Mouse (Mus musculus) embryonic facial prominence, embryonic 12.5 days (tissue): ENCODE results near the gene Zfp942. TPM values are rescaled to one million over a fixed set of nuclear protein-coding genes. Genes with fewer than 3 reads are reported as not detected.
"Not testable (repeated sequence)": the region's sequence is repeated elsewhere in the genome, so short reads cannot be mapped to it uniquely, and the experiment has no call there.

Source experiments
- ATAC-seq: fragments of 200-750 bp; cut with Nextera tagmentation; 2 replicates; pipeline ENCODE4 v1.8.0; 2017; ENCODE audit not compliant: insufficient number of reproducible peaks, insufficient read depth, low FRiP score, low TSS enrichment
- H3K27ac ChIP-seq: fragments of 300-500 bp; sonication (generic); 2 replicates; pipeline ENCODE4 v1.5.1; 2016; ENCODE audit warnings: mild to moderate bottlenecking
- H3K27me3 ChIP-seq: fragments of 300-500 bp; sonication (generic); 2 replicates; pipeline ENCODE4 v1.6.1; 2016; ENCODE audit warnings: mild to moderate bottlenecking, moderate library complexity
- H3K36me3 ChIP-seq: fragments of 300-500 bp; sonication (generic); 2 replicates; pipeline ENCODE4 v1.6.1; 2016; ENCODE audit warnings: mild to moderate bottlenecking
- H3K4me1 ChIP-seq: fragments of 300-500 bp; sonication (generic); 2 replicates; pipeline ENCODE4 v1.6.1; 2016
- H3K4me2 ChIP-seq: fragments of 300-500 bp; sonication (generic); replicated peaks from 2 replicates; pipeline ENCODE4 v1.6.1; 2016; ENCODE audit warnings: mild to moderate bottlenecking, moderate library complexity
- H3K4me3 ChIP-seq: fragments of 300-500 bp; sonication (generic); 2 replicates; pipeline ENCODE4 v1.5.1; 2016; ENCODE audit warnings: mild to moderate bottlenecking
- H3K9ac ChIP-seq: fragments of 300-500 bp; sonication (generic); 2 replicates; pipeline ENCODE4 v1.6.1; 2016; ENCODE audit warnings: mild to moderate bottlenecking, moderate library complexity
- H3K9me3 ChIP-seq: fragments of 300-500 bp; sonication (generic); 2 replicates; pipeline ENCODE4 v1.6.1; 2016; ENCODE audit warnings: mild to moderate bottlenecking, moderate library complexity
- WGBS: fragments of 180-500 bp; shearing (Covaris S2); methylation state at CpG from one replicate; pipeline ENCODE4 v1.1.7; 2016; 5-methylcytosine and 5-hydroxymethylcytosine counted together
- polyA plus RNA-seq: library from polyadenylated mRNA; unstranded; fragments of >200 nt; fragmentation: Nextera tagmentation; extraction: Ambion mirVana; gene quantifications from 2 replicates; pipeline ENCODE4 v1.2.1, GENCODE M21; 2016

The Zfp942 gene
- polyA plus RNA-seq, result 28.3 and 30.5 TPM in 2 replicates

GRCm38 (mm10) chr17:21962107-21962907, at the start of gene Zfp942, which contains the start of gene Zfp943:
TSS of gene Zfp942 (minus strand) at chr17:21962464.
TSS of gene Zfp943 (plus strand) at chr17:21962552.
- H3K36me3 ChIP-seq, H3K27me3 ChIP-seq, H3K9me3 ChIP-seq: not testable (repeated sequence)
- H3K4me2 ChIP-seq, result peak within 1 kb of the TSS; percentile 57
- H3K4me1 ChIP-seq, result peaks cover 10% of the 10 kb centered on the region; the same call in 1 of the 2 replicates
- whole genome bisulfite sequencing, result under 1% methylated on average over 45 of the region's 55 CpGs
- peak within 1 kb of the TSS; percentile 71 for H3K4me3 ChIP-seq
- peak within 1 kb of the TSS; percentile 73 for H3K9ac ChIP-seq
- peak within 1 kb of the TSS; percentile 75 for H3K27ac ChIP-seq
- ATAC-seq, result peak; percentile 97

DNA sequence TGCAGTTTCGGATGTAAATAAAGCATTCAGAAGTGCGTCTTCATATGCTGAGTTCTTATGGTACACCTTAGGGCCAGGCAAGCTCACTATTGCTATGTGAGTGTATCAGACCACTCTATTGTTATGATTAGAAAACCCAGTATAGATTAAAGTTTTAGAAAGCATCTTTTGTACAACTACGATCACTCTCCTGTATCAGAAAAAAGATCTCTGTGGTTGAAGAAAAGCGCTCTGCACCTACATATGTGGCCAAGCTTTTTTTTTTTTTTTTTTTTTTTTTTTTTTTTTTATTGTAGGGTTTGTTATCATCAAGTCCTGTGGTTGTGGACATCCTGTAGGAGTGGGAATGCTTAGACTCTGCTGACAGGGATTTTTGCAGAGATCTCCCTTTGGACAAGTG, 1.0 kb upstream of the Zfp942 start:
- Histone ChIP-seq H3K9ac (no peak overlapping the region), H3K36me3 (peaks cover 6% of the 10 kb centered on the region), H3K4me1 (peaks cover 10% of the 10 kb centered on the region; the same call in 1 of the 2 replicates), H3K9me3 (no peaks in the 10 kb centered on the region), H3K27me3 (no peaks in the 10 kb centered on the region), H3K4me2 (peak overlapping the region; percentile 45), H3K4me3 (peak overlapping the region; percentile 71), H3K27ac (no peak overlapping the region)
- 62% methylated on average over 4 of the region's 4 CpGs for WGBS
- ATAC-seq, result no peak

DNA sequence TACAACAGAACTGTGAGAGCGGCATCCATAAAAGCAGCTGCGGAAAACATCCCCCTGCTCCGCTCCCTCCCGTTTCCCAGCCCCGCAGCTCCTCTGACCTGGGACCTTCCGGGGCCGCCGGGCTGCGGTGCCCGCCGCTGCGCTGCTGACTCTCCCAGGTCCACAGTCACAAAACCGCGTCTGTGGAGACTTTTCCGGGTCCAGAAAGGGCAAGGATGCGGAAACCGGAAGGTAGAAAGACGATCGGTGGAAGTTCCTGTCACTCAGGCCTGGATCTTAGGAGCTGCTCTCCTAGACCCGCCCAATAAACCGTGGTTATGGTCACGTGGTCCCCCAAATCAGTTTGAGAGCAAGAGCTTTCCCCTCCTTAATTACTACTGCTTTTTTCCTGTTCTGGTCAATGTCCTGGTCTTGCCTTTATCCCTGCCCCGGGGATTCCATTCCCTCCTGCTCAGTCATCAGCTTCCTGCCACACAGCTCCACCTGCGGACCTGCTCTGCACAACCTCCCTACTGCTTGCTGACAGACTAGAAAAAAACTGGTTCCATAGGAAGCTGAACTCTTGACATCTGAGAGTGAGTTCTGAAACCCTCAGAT, 52.7 kb downstream of the Zfp942 start, which contains the start of gene Zfp995:
TSS of gene Zfp995 (minus strand) at position 471 of the 597 bp plus-strand sequence.
- H3K9ac ChIP-seq, result peak within 1 kb of the TSS; percentile 62
- H3K9me3 ChIP-seq, H3K27me3 ChIP-seq, H3K36me3 ChIP-seq, H3K4me1 ChIP-seq, H3K27ac ChIP-seq: not testable (repeated sequence)
- peak within 1 kb of the TSS; percentile 68 for H3K4me2 ChIP-seq
- ATAC-seq, result peak; percentile 93
- H3K4me3 ChIP-seq, result peak within 1 kb of the TSS; percentile 70
- 1% methylated on average over 24 of the region's 24 CpGs for WGBS

- no peaks in the 10 kb centered on the region for H3K36me3 ChIP-seq
- H3K27ac ChIP-seq, result no peak overlapping the region
- no peaks in the 10 kb centered on the region for H3K27me3 ChIP-seq
- WGBS, result 6% methylated on average over 3 of the region's 3 CpGs
- H3K9ac ChIP-seq, result peak overlapping the region; percentile 62
- H3K4me3 ChIP-seq, result peak overlapping the region; percentile 70
- no peaks in the 10 kb centered on the region for H3K4me1 ChIP-seq
- H3K9me3 ChIP-seq, result no peaks in the 10 kb centered on the region
- peak; percentile 80 for ATAC-seq
- H3K4me2 ChIP-seq, result peak overlapping the region; percentile 68
Observed at GRCm38 (mm10) chr17:21909039-21909438, 53.2 kb downstream of the Zfp942 start.

Other genes with a start within 250 kb of the Zfp942 start
- 8.2 and 8.8 TPM in 2 replicates for gene Zfp229, start 231.7 kb downstream of the Zfp942 start, polyA plus RNA-seq
- gene Zfp820, start 116.7 kb downstream of the Zfp942 start, polyA plus RNA-seq, result 6.9 and 7.7 TPM in 2 replicates
- gene Zfp995, start 52.5 kb downstream of the Zfp942 start, polyA plus RNA-seq, result 7.2 and 8.6 TPM in 2 replicates
- 20.0 and 22.8 TPM in 2 replicates for gene Zfp943, start 88 bp upstream of the Zfp942 start, polyA plus RNA-seq
- 2.5 TPM in 2 replicates for gene Zfp947, start 203.7 kb upstream of the Zfp942 start, polyA plus RNA-seq